Mouse (Mus musculus): ENCODE data around the gene H2afv.

H2afv gene

DNA sequence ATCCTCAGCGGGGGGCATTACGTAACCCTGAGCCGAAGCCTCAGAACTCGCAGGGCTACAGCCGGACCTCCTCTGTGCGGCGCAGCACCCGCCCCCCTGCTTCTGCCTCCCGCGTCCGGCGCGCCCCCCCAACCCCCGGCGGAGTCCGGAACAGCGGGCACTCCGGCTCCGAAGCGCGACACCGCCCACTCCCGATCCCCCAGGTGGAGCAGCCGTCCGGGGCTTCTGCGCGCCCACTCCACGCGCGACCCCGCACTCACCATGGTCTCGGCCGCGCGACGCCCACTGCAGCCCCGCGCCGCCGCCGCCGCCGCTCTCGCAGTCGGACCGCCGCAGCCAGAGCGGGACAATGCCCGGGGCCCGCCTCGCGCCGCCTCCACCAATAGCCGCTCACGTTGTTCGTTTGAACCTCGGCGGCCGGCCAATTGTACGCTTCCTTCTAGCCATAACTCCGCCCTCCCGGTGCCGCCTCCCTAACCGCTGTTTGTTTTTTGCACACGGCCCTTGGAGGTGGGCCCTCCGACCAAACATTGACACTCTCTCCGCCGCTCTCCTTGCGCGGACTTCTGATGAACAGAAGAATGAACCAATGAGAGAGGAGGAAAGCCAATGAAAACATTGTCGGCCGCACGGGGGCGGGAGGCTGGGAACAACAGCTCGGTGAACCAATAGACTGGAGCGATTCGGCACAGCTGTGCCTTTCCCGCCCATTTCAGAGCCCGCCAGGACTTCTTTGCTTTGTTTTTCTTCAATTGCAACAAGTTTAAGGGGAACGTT, at the start of gene H2afv:
Gene H2afv (minus strand): TSS at position 367 of the 777 bp plus-strand sequence.
- DNase-seq = peak; percentile 99

DNA sequence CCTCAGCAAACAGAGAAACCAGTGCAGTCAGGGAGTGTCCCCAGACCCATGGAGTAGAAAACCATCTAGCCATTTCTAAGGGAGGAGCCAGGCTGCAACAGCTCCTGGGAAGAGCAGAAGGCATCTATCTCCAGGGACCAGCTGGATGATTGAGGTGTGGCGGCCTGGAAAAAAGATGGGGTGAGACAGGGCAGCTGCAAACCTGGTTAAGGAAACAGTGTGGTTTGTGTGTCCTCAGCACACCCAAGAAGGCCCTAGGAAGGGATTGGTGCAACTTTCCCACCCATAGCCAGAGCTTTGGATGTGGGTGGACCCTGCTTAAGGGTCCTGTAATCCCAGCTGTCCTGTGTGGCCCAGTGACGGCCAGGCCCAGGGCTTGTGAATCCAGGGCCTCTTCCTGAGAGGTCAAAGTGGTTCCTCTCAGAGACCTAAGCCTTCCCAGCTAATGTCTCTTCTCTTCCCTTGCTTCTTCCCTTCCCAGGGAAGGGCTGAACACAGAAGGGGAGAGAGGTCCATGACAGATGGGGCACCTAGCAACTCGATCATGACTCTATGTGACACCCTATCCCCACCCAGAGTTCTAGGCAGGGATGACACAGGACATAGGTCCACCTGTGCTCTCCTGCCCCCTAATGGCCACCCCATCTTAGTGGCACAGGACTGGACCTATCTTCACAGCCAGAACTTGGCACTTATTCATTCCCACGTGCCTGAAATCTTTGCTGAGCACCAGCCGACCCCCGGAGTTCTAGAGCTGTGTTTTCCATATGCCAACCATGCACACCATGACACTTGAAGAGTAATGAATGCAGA, 45.7 kb upstream of the H2afv start:
- DNase-seq = no peak

- DNase-seq = no peak
Measured at GRCm38 (mm10) chr11:6489257-6489656, 45.0 kb upstream of the H2afv start.

- DNase-seq = no peak
Measured at GRCm38 (mm10) chr11:6488041-6488684, 43.9 kb upstream of the H2afv start.

- no peak for DNase-seq
Measured at GRCm38 (mm10) chr11:6487496-6487895, 43.3 kb upstream of the H2afv start.

- no peak for DNase-seq
Measured at GRCm38 (mm10) chr11:6486916-6487315, 42.7 kb upstream of the H2afv start.

- DNase-seq = no peak
Measured at GRCm38 (mm10) chr11:6484244-6484959, 40.2 kb upstream of the H2afv start.

GRCm38 (mm10) chr11:6483103-6483502, 38.9 kb upstream of the H2afv start:
- no peak for DNase-seq

DNA sequence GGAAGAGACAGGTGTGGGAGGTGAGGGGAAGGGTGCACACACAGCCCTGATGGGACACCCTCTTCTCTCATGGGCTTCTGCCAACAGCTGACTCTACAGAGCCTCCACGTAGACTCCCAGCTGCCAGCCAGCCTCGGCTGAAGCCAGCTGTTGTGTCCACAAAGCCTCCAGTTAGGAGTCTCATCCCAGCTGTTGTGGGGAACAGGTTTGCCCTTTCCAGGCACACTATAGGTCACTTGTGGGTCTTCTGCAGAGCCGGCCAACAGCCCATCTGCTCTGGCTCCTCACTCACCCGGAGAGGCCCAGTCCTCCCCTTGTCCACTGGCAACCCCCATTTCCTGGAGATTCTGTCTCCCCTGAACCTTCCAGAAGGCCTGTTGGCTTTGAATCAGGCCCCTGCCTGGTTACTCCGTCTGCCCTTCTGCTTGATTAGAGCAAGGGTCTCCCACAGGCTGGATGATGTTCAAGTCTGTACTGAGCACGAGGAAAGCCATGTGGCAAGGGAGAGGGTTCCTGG, 37.5 kb upstream of the H2afv start:
- no peak for DNase-seq

- no peak for DNase-seq
Measured at GRCm38 (mm10) chr11:6480681-6481405, 36.6 kb upstream of the H2afv start.

GRCm38 (mm10) chr11:6480191-6480590, 35.9 kb upstream of the H2afv start:
- DNase-seq = no peak

DNA sequence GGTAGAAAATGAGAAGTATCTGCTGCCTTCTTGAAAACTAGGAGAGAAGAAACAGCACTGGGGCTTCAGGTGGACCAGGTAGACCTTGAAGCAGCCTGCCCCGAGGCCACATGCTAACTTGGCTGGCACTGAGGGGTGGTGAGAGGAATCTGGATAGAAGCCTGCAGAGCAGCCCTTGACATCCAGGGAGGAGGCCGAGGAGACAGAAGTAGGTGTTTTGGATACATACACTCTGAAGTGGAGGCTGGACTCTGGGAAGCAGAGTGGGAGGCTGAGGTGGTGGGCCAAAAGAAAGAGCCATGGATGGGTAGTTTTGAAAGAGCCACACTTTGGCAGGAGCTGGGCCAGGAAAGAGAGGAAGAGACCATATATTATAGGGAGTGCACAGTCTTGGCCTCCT, 35.0 kb upstream of the H2afv start:
- DNase-seq = no peak

- no peak for DNase-seq
Measured at GRCm38 (mm10) chr11:6477350-6477749, 33.1 kb upstream of the H2afv start.

DNA sequence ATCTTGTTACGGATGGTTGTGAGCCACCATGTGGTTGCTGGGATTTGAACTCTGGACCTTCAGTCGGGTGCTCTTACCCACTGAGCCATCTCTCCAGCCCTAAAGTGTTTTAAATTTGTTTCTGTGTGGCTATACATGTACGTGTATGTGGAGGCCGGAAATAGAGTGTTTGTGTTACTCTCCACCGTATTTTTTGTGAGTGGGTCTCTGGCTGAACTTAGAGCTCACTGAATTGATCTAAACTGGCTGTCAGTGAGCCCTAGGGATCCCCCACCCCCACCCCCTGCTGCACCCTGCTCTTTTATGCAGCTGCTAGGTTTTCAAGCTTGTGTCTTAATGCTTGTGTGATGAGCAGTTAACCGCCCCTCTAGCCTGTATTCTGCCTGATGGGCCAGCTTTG, 32.6 kb upstream of the H2afv start:
- DNase-seq = no peak

GRCm38 (mm10) chr11:6475867-6476484, 31.7 kb upstream of the H2afv start, which contains the start of gene Purb:
Gene Purb, minus strand, starts transcription at chr11:6475917.
- DNase-seq = peak; percentile 94

GRCm38 (mm10) chr11:6474874-6475731, 30.9 kb upstream of the H2afv start:
- DNase-seq = peak; percentile 60

- DNase-seq = no peak
Measured at GRCm38 (mm10) chr11:6474381-6474780, 30.1 kb upstream of the H2afv start.

- no peak for DNase-seq
Measured at GRCm38 (mm10) chr11:6472076-6472475, 27.8 kb upstream of the H2afv start.

DNA sequence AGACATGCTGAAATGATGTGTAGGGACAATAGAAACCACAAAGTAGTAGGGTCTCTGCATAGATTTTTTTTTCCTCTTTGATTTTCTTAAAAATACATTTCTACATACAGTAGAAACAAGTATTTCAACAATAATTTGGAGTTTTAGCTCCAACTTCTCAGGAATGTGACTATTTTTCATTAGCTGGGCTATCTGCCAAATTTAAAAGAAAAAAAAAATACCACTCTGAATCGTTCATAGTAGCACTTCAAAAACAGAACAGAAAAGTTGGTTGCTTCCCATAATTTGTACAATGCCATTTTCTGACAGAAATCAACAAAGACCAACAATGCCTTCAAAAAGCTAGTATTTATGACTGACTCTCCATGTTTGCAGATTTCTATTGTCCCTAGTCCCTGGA, 27.2 kb upstream of the H2afv start:
- DNase-seq = no peak

DNA sequence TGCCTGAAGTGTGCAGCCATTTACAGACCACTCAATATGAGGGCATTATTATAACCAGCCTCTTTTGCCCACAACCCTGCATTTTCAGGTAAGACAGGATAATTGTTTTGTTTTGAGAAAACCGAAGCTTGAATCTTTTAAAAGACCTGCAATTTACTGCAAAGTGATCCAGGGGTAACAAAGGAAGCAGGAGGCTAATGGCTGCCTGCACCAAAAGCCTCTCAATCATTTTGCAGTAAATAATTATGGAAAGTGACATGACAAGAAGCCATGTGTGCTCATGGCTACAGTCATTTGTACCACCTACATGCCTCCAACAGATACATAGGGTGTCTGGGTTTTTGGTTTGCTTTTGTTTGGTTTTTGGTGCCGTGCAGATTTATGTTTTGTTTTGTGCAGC, 26.8 kb upstream of the H2afv start:
- no peak for DNase-seq

DNA sequence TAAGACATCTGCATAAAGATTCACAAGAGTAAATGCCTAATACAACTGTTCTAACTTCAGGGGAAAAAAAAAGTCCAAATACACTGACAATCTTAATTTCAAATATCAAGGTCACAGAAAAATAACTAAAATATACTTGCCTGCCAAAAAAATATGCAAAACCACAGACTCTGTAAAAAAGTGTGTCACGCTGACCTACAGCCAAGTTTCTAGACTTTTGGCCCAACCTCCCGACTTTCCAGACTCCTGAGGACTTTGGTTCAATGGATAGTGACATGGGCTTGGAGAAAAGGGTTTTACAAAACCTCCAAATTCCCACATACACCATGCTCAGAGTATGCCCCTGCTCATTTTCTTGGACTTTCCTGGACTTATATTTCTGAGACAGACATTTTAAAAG, 24.3 kb upstream of the H2afv start:
- DNase-seq = no peak

All from right cerebral cortex, postnatal 25 days (tissue).